In the genomic region with DNA sequence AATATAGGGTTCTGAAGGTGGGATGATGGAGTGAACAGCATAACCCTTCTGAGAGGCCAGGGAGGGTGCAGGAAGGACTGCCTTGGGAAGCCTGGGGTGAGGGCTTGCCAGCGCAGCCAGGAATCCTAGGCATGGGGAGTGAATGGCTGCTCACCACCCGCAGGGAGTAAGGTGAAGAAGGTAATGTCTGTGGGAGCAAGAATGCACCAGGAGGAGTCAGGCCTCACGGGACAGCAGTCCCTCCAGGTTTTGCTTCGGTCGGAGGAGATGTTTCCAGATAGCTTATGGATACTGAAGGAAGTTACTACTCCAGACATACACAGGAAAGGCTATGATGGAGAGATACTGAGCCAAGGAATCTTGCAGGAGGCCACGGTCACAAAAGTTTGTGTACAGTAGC, we compare ENCODE assay signal across 11 mouse cellular contexts. TPM values are rescaled to one million over a fixed set of nuclear protein-coding genes. Genes with fewer than 3 reads are reported as not detected.
DNase-seq lines count a peak whose midpoint lies in the region; ATAC-seq and TF ChIP-seq lines count a peak whose summit lies in the region.
"Had no signal": no experiment of that assay in that cellular context is flagged by ENCODE, and none has a peak within 500 bp of the region (broad histone marks: within the 10 kb centered on the region; RNA-seq: fewer than 3 reads in every experiment).

No protein-coding gene starts in this region.

- no peak overlapping the region for H3K27ac ChIP-seq in intestine, embryonic 15.5 days
- no peak overlapping the region for H3K27ac ChIP-seq in intestine, embryonic 16.5 days (ENCODE audit: low read length)
- no peak overlapping the region for H3K27ac ChIP-seq in ES-E14 (ENCODE audit: insufficient read depth, low read depth, low read length, poor library complexity, severe bottlenecking)
- 0 out of 2 replicates have a peak overlapping the region, but pooled peaks have one; percentile 88 for H3K27ac ChIP-seq in forebrain, embryonic 10.5 days
- no peak overlapping the region for H3K27ac ChIP-seq in limb, embryonic 13.5 days

- in situ Hi-C loops in ES-E14 (cut with MboI; ENCODE audit: low sequenced_read_pairs in 2 of 2, unreplicated experiment in 2 of 2): no loop called here

- no peaks in the 10 kb centered on the region for H3K9me3 ChIP-seq in intestine, embryonic 15.5 days
- no peaks in the 10 kb centered on the region for H3K9me3 ChIP-seq in intestine, embryonic 16.5 days (ENCODE audit: control insufficient read depth, low read length)
- no peaks in the 10 kb centered on the region for H3K9me3 ChIP-seq in ES-E14 (ENCODE audit: control insufficient read depth, insufficient read depth, low read depth, low read length)
- H3K9me3 ChIP-seq in forebrain, embryonic 10.5 days: no peaks in the 10 kb centered on the region
- H3K9me3 ChIP-seq in limb, embryonic 13.5 days: no peaks in the 10 kb centered on the region

- H3K9ac ChIP-seq in intestine, embryonic 15.5 days: no peak overlapping the region
- no peak overlapping the region for H3K9ac ChIP-seq in intestine, embryonic 16.5 days (ENCODE audit: low read depth, low read length)
- H3K9ac ChIP-seq in ES-E14 (ENCODE audit: insufficient read depth, low read depth, low read length, poor library complexity, severe bottlenecking): no peak overlapping the region
- H3K9ac ChIP-seq in limb, embryonic 13.5 days: no peak overlapping the region

- ATAC-seq in intestine, embryonic 15.5 days: no peak
- no peak for ATAC-seq in intestine, embryonic 16.5 days
- ATAC-seq in limb, embryonic 13.5 days (ENCODE audit: low FRiP score, low read depth): no peak

- H3K4me2 ChIP-seq in intestine, embryonic 15.5 days (replicated peaks): 0 out of 2 replicates have a peak overlapping the region, but pooled peaks have one; percentile 97
- no peak overlapping the region for H3K4me2 ChIP-seq in intestine, embryonic 16.5 days (ENCODE audit: low read depth, low read length)
- H3K4me2 ChIP-seq in limb, embryonic 13.5 days (replicated peaks): peak overlapping the region; percentile 92

- peaks cover 27% of the 10 kb centered on the region for H3K27me3 ChIP-seq in intestine, embryonic 15.5 days (replicated peaks)
- H3K27me3 ChIP-seq in intestine, embryonic 16.5 days (replicated peaks; ENCODE audit: control insufficient read depth, insufficient read depth, low read length): peaks cover 38% of the 10 kb centered on the region
- H3K27me3 ChIP-seq in forebrain, embryonic 10.5 days (ENCODE audit: poor library complexity, severe bottlenecking): peaks cover 74% of the 10 kb centered on the region
- H3K27me3 ChIP-seq in limb, embryonic 13.5 days: peaks cover 69% of the 10 kb centered on the region

- WGBS in intestine, embryonic 15.5 days: 20% methylated on average over 6 of the region's 6 CpGs
- WGBS in intestine, embryonic 16.5 days: 24% methylated on average over 6 of the region's 6 CpGs
- 26% methylated on average over 6 of the region's 6 CpGs for WGBS in forebrain, embryonic 10.5 days
- WGBS in limb, embryonic 13.5 days: 24% methylated on average over 6 of the region's 6 CpGs

- DNase-seq in ES-E14 (ENCODE audit: low read depth, low spot score): no peak
- DNase-seq in forebrain, embryonic 10.5 days (ENCODE audit: extremely low spot score, low spot score): no peak
- DNase-seq in adrenal gland, adult (ENCODE audit: inconsistent age in 2 of 2, low spot score in 1 of 2): no peak
- no peak for DNase-seq in adrenal gland, postnatal 10 days
- DNase-seq in layer of hippocampus, postnatal 14 days (ENCODE audit: low spot score in 2 of 2): no peak
- DNase-seq: gastrocnemius, postnatal 14 days had no signal

- no peaks in the 10 kb centered on the region; the same call in 1 of the 2 replicates for H3K4me1 ChIP-seq in intestine, embryonic 15.5 days (replicated peaks)
- H3K4me1 ChIP-seq in intestine, embryonic 16.5 days (ENCODE audit: control insufficient read depth, insufficient read depth, low read length): peaks cover 4% of the 10 kb centered on the region; the same call in 1 of the 2 replicates
- H3K4me1 ChIP-seq in ES-E14 (ENCODE audit: control insufficient read depth in 2 of 2, insufficient read depth in 2 of 2, low read length in 2 of 2, poor library complexity in 1 of 2): peaks cover 0 to 6% of the 10 kb centered on the region in 2 experiments; a peak in 1 of 4 replicates
- H3K4me1 ChIP-seq in forebrain, embryonic 10.5 days: peaks cover 17% of the 10 kb centered on the region
- H3K4me1 ChIP-seq in limb, embryonic 13.5 days: peaks cover 10% of the 10 kb centered on the region

- H3K36me3 ChIP-seq in intestine, embryonic 15.5 days: no peaks in the 10 kb centered on the region
- no peaks in the 10 kb centered on the region for H3K36me3 ChIP-seq in intestine, embryonic 16.5 days (ENCODE audit: control insufficient read depth, insufficient read depth, low read length)
- H3K36me3 ChIP-seq in ES-E14 (ENCODE audit: control insufficient read depth, insufficient read depth, low read length, poor library complexity, severe bottlenecking): no peaks in the 10 kb centered on the region
- H3K36me3 ChIP-seq in forebrain, embryonic 10.5 days (replicated peaks): no peaks in the 10 kb centered on the region
- no peaks in the 10 kb centered on the region for H3K36me3 ChIP-seq in limb, embryonic 13.5 days

- H3K4me3 ChIP-seq in intestine, embryonic 15.5 days (replicated peaks): no peak overlapping the region
- H3K4me3 ChIP-seq in intestine, embryonic 16.5 days (ENCODE audit: low read length): no peak overlapping the region
- H3K4me3 ChIP-seq in ES-E14 (ENCODE audit: insufficient read depth in 1 of 2, low read depth in 1 of 2, low read length in 2 of 2, poor library complexity in 1 of 2, severe bottlenecking in 1 of 2): peak overlapping the region; percentile 62 to 83; a peak in 2 of 4 replicates
- peak overlapping the region; percentile 79 for H3K4me3 ChIP-seq in forebrain, embryonic 10.5 days
- peak overlapping the region; percentile 67; the same call in 1 of the 2 replicates for H3K4me3 ChIP-seq in limb, embryonic 13.5 days

TF ChIP-seq in ES-E14, 5 proteins besides CTCF, POLR2A, EP300 and RAD21:
- no peak for TF ChIP-seq CHD2 (IDR thresholded peaks at IDR 0.05; ENCODE audit: low read depth, low read length)
- no peak for TF ChIP-seq ZNF384 (IDR thresholded peaks at IDR 0.05; ENCODE audit: low read depth, low read length)
- no peak for TF ChIP-seq ZC3H11A (IDR thresholded peaks at IDR 0.05; ENCODE audit: borderline replicate concordance, low read depth, low read length)
- no peak for TF ChIP-seq MAFK (IDR thresholded peaks at IDR 0.05; ENCODE audit: insufficient read depth, low read depth, low read length)
- no peak for TF ChIP-seq HCFC1 (IDR thresholded peaks at IDR 0.05; ENCODE audit: borderline replicate concordance, insufficient read depth, low read length)

RNA-seq across cellular contexts. Expression of gene Panx2, which starts 0.8 kb away (rescaled TPM):
- polyA plus RNA-seq in intestine, embryonic 15.5 days (2015; fragmentation: Nextera tagmentation; extraction: Ambion mirVana): 0.21 and 0.59 TPM in 2 replicates
- 0.38 and 0.68 TPM in 2 replicates for polyA plus RNA-seq in intestine, embryonic 16.5 days (2015; fragmentation: Nextera tagmentation; extraction: Ambion mirVana)
- total RNA-seq in ES-E14 (2012; rRNA removed): 0.22 and 0.58 TPM in 2 replicates
- polyA plus RNA-seq in forebrain, embryonic 10.5 days (2016; fragmentation: Nextera tagmentation; extraction: Ambion mirVana): 0.54 and 0.71 TPM in 2 replicates
- 0.68 and 0.90 TPM in 2 replicates for polyA plus RNA-seq in limb, embryonic 13.5 days (2015; fragmentation: Nextera tagmentation; extraction: Ambion mirVana)
- 1 to 10 TPM; 1.5 to 1.9 TPM for total RNA-seq in adrenal gland, postnatal 10 days (2021)
- 100 to 1,000 TPM; 131 to 143 TPM for total RNA-seq in layer of hippocampus, postnatal 14 days (2021)
- total RNA-seq: MEL had no signal
- polyA plus RNA-seq: liver, embryonic 16.5 days had no signal

RNA-seq across cellular contexts. Expression of gene Trabd, which starts 16.2 kb away (rescaled TPM):
- 46.4 and 56.6 TPM in 2 replicates for polyA plus RNA-seq in intestine, embryonic 15.5 days (2015; fragmentation: Nextera tagmentation; extraction: Ambion mirVana)
- 53.2 and 56.4 TPM in 2 replicates for polyA plus RNA-seq in intestine, embryonic 16.5 days (2015; fragmentation: Nextera tagmentation; extraction: Ambion mirVana)
- 24.2 and 29.9 TPM in 2 replicates for total RNA-seq in ES-E14 (2012; rRNA removed)
- polyA plus RNA-seq in forebrain, embryonic 10.5 days (2016; fragmentation: Nextera tagmentation; extraction: Ambion mirVana): 53.4 and 55.9 TPM in 2 replicates
- 49.4 and 51.3 TPM in 2 replicates for polyA plus RNA-seq in limb, embryonic 13.5 days (2015; fragmentation: Nextera tagmentation; extraction: Ambion mirVana)
- 10 to 100 TPM; 42.9 to 48.5 TPM for total RNA-seq in adrenal gland, postnatal 10 days (2021)
- 10 to 100 TPM; 20.7 to 21.3 TPM for total RNA-seq in layer of hippocampus, postnatal 14 days (2021)

RNA-seq across cellular contexts. Expression of gene Selenoo, which starts 30.1 kb away (rescaled TPM):
- 15.9 and 17.6 TPM in 2 replicates for polyA plus RNA-seq in intestine, embryonic 15.5 days (2015; fragmentation: Nextera tagmentation; extraction: Ambion mirVana)
- polyA plus RNA-seq in intestine, embryonic 16.5 days (2015; fragmentation: Nextera tagmentation; extraction: Ambion mirVana): 13.7 and 15.3 TPM in 2 replicates
- 7.5 and 8.7 TPM in 2 replicates for total RNA-seq in ES-E14 (2012; rRNA removed)
- polyA plus RNA-seq in forebrain, embryonic 10.5 days (2016; fragmentation: Nextera tagmentation; extraction: Ambion mirVana): 14.4 and 14.8 TPM in 2 replicates
- polyA plus RNA-seq in limb, embryonic 13.5 days (2015; fragmentation: Nextera tagmentation; extraction: Ambion mirVana): 18.6 and 19.0 TPM in 2 replicates
- 10 to 100 TPM; 29.8 to 29.9 TPM for total RNA-seq in adrenal gland, postnatal 10 days (2021)
- total RNA-seq in layer of hippocampus, postnatal 14 days (2021): 10 to 100 TPM; 20.8 to 20.9 TPM

Comparison
In these comparisons a context has a peak if more than half of its experiments do, and no peak if none do; other contexts are left out.
1. H3K4me3 ChIP-seq: peak in ES-E14 (2 of 2), forebrain, embryonic 10.5 days (single experiment) and limb, embryonic 13.5 days (single experiment); none in intestine, embryonic 15.5 days (single experiment) and intestine, embryonic 16.5 days (single experiment).